Mouse (Mus musculus) adrenal gland, adult (tissue): ENCODE measurements at regions not wholly inside any gene's neighbourhood (a gene's known extent, or its start where the extent isn't known, plus 50 kb on each side); places are given as distances from the start of the nearest gene placed in this dataset.

Experiments used
- DNase-seq, 2 experiments: peaks; one replicate each; pipeline ENCODE4 v3.0.0; 2022 to 2023; ENCODE audit warnings: low spot score in 1 of 2; ENCODE audit not compliant: inconsistent age in 2 of 2

DNA sequence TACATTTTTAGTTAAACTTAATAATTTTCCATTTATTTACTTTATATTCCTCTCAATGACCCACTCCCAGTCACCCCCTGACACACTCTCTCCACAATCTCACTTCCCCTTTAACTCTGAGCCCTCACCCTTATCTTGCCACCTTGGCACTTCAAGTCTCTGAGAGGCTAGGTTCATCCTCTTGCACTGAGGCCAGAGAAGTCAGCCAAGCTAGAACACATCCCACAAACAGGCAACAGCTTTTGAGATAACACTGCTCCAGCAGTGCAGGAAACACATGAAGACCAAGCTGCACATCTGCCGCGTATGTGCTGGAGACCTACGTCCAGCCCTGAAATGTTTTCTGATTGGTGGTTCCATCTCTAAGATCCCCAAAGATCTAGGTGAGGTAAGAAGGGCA, 717.2 kb upstream of the Gpc5 start:
- DNase-seq = no peak

DNA sequence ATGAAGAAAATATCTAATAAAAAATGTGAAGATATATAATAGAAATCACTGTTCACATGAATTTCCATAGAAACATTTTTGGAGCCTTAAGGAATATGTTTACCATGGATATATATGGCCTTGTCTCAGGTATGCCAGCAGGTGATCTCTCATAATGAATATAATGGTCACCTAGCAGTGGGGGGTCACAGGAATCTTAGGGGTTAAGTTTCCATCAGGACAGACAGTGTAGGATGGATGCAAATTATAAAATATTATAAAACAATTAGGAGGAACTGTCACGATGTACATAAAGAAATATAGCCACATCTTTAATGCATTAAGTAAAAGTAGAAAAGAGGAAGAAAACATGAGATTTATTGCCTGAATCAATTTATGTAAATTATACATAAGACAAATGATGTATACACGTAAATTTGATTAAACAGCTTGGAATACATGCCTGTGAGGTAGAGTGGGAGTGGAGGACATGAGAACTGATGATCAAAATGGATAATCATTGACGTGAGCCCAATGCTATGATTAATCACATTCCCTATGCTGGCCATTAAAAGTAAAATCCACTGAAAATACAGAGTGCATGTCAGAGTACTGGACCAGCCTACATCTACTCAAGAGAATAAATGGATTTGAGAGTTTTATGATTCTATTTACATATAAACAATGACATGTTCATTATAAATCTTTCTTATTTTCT, 693.0 kb upstream of the Gpc5 start:
- no peak for DNase-seq

DNA sequence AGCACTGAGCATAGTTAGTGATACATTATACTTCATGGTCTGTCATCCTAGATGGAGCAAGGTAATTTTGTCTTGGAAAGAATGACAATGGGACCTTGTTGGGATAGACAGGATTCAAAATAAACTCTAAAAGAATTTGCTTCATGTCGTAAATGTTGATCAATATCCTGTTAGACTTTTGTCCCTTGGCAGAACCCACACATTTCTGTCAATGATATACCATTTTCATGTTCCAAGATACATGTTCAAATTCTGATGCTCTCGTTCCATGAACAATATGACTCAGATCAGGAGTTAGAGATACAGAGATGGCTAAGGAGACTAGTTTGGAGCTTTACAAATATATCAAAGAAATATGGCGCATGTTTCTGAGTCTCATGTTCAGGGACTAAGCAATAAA, 673.2 kb upstream of the Gpc5 start:
- no peak for DNase-seq

DNA sequence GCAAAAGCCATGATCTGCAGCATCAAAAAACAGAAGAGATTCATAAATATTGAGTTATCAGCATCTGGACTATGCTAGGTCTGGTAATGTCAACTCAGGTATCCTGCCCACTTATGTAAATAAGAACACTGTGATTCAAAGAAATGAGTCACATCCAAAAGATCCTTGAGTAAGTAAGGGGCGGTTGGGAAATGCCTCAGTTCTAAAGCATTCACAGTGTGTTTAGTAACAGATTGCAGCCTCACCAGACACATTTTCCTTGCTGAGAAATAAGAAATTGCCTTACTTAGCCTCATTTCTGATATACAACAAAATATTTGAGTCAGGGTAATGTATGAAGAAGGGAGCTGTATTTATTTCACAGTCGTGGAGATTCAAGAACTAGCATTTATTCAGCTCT, 666.5 kb upstream of the Gpc5 start:
- DNase-seq = peak in 1 of 2 experiments; percentile 44
